Mouse (Mus musculus): Measurements from ENCODE around the gene Gm17402. TPM values are rescaled to one million over a fixed set of nuclear protein-coding genes. Genes with fewer than 3 reads are reported as not detected.

Gm17402 gene
- polyA plus RNA-seq (2012; ENCODE audit: insufficient read depth, insufficient read length, missing spikeins): not detected in 2 replicates

- Histone ChIP-seq H3K27ac (replicated peaks; ENCODE audit: low read depth, low read length) (no peak within 1 kb of the TSS), H3K4me1 (ENCODE audit: control insufficient read depth, insufficient read depth, insufficient read length, low read length) (no peaks in the 10 kb centered on the region), H3K4me3 (ENCODE audit: insufficient read depth, low read depth, low read length) (peak within 1 kb of the TSS; percentile 45)
Measured at GRCm38 (mm10) chr3:67375063-67375462, at the start of gene Gm17402. Gm17402 (minus strand) TSS chr3:67375163.

- Histone ChIP-seq H3K4me1 (ENCODE audit: control insufficient read depth, insufficient read depth, insufficient read length, low read length) (no peaks in the 10 kb centered on the region), H3K27ac (replicated peaks; ENCODE audit: low read depth, low read length) (no peak overlapping the region), H3K4me3 (ENCODE audit: insufficient read depth, low read depth, low read length) (no peak overlapping the region)
Measured at GRCm38 (mm10) chr3:67378215-67378614, 3.3 kb upstream of the Gm17402 start.

GRCm38 (mm10) chr3:67374360-67374778 is 594 bp downstream of the Gm17402 start:
- Histone ChIP-seq H3K4me3 (ENCODE audit: insufficient read depth, low read depth, low read length) (peak overlapping the region; percentile 45), H3K4me1 (ENCODE audit: control insufficient read depth, insufficient read depth, insufficient read length, low read length) (no peaks in the 10 kb centered on the region), H3K27ac (replicated peaks; ENCODE audit: low read depth, low read length) (no peak overlapping the region)

GRCm38 (mm10) chr3:67373872-67374271 is 1.1 kb downstream of the Gm17402 start, which contains the start of gene Mlf1:
Mlf1 (plus strand) TSS chr3:67374097.
- Histone ChIP-seq H3K4me3 (ENCODE audit: insufficient read depth, low read depth, low read length) (peak within 1 kb of the TSS; percentile 45), H3K4me1 (ENCODE audit: control insufficient read depth, insufficient read depth, insufficient read length, low read length) (no peaks in the 10 kb centered on the region), H3K27ac (replicated peaks; ENCODE audit: low read depth, low read length) (no peak within 1 kb of the TSS)

GRCm38 (mm10) chr3:67372781-67373180 is 2.2 kb downstream of the Gm17402 start:
- Histone ChIP-seq H3K27ac (replicated peaks; ENCODE audit: low read depth, low read length) (no peak overlapping the region), H3K4me3 (ENCODE audit: insufficient read depth, low read depth, low read length) (no peak overlapping the region)

GRCm38 (mm10) chr3:67372194-67372593 is 2.8 kb downstream of the Gm17402 start:
- Histone ChIP-seq H3K4me1 (ENCODE audit: control insufficient read depth, insufficient read depth, insufficient read length, low read length) (no peaks in the 10 kb centered on the region), H3K27ac (replicated peaks; ENCODE audit: low read depth, low read length) (no peak overlapping the region), H3K4me3 (ENCODE audit: insufficient read depth, low read depth, low read length) (no peak overlapping the region)

More at GRCm38 (mm10) chr3:67372781-67373180, 2.2 kb downstream of the Gm17402 start:
- no peaks in the 10 kb centered on the region for H3K4me1 ChIP-seq (ENCODE audit: control insufficient read depth, insufficient read depth, insufficient read length, low read length)

GRCm38 (mm10) chr3:67369407-67370079 is 5.4 kb downstream of the Gm17402 start:
- Histone ChIP-seq H3K4me1 (ENCODE audit: control insufficient read depth, insufficient read depth, insufficient read length, low read length) (no peaks in the 10 kb centered on the region), H3K27ac (replicated peaks; ENCODE audit: low read depth, low read length) (no peak overlapping the region), H3K4me3 (ENCODE audit: insufficient read depth, low read depth, low read length) (no peak overlapping the region)

GRCm38 (mm10) chr3:67367481-67367880 is 7.5 kb downstream of the Gm17402 start:
- no peak overlapping the region for H3K4me3 ChIP-seq (ENCODE audit: insufficient read depth, low read depth, low read length)
- H3K27ac ChIP-seq (replicated peaks; ENCODE audit: low read depth, low read length): no peak overlapping the region
- H3K4me1 ChIP-seq (ENCODE audit: control insufficient read depth, insufficient read depth, insufficient read length, low read length): no peaks in the 10 kb centered on the region

- Histone ChIP-seq H3K27ac (replicated peaks; ENCODE audit: low read depth, low read length) (no peak overlapping the region), H3K4me1 (ENCODE audit: control insufficient read depth, insufficient read depth, insufficient read length, low read length) (no peaks in the 10 kb centered on the region), H3K4me3 (ENCODE audit: insufficient read depth, low read depth, low read length) (no peak overlapping the region)
Measured at GRCm38 (mm10) chr3:67366087-67366892, 8.7 kb downstream of the Gm17402 start.

- H3K4me3 ChIP-seq (ENCODE audit: insufficient read depth, low read depth, low read length): no peak overlapping the region
Measured at GRCm38 (mm10) chr3:67358376-67358775, 16.6 kb downstream of the Gm17402 start.

GRCm38 (mm10) chr3:67352763-67353149 is 22.2 kb downstream of the Gm17402 start:
- Histone ChIP-seq H3K4me1 (ENCODE audit: control insufficient read depth, insufficient read depth, insufficient read length, low read length) (no peaks in the 10 kb centered on the region), H3K4me3 (ENCODE audit: insufficient read depth, low read depth, low read length) (no peak overlapping the region), H3K27ac (replicated peaks; ENCODE audit: low read depth, low read length) (no peak overlapping the region)

More at GRCm38 (mm10) chr3:67358376-67358775, 16.6 kb downstream of the Gm17402 start:
- H3K4me1 ChIP-seq (ENCODE audit: control insufficient read depth, insufficient read depth, insufficient read length, low read length): no peaks in the 10 kb centered on the region
- no peak overlapping the region for H3K27ac ChIP-seq (replicated peaks; ENCODE audit: low read depth, low read length)

GRCm38 (mm10) chr3:67352128-67352762 is 22.7 kb downstream of the Gm17402 start:
- no peak overlapping the region for H3K4me3 ChIP-seq (ENCODE audit: insufficient read depth, low read depth, low read length)
- H3K4me1 ChIP-seq (ENCODE audit: control insufficient read depth, insufficient read depth, insufficient read length, low read length): no peaks in the 10 kb centered on the region

GRCm38 (mm10) chr3:67351406-67352127 is 23.4 kb downstream of the Gm17402 start:
- no peak overlapping the region for H3K27ac ChIP-seq (replicated peaks; ENCODE audit: low read depth, low read length)
- no peaks in the 10 kb centered on the region for H3K4me1 ChIP-seq (ENCODE audit: control insufficient read depth, insufficient read depth, insufficient read length, low read length)
- H3K4me3 ChIP-seq (ENCODE audit: insufficient read depth, low read depth, low read length): no peak overlapping the region

More at GRCm38 (mm10) chr3:67352128-67352762, 22.7 kb downstream of the Gm17402 start:
- H3K27ac ChIP-seq (replicated peaks; ENCODE audit: low read depth, low read length): no peak overlapping the region

GRCm38 (mm10) chr3:67346674-67347073 is 28.3 kb downstream of the Gm17402 start:
- Histone ChIP-seq H3K4me1 (ENCODE audit: control insufficient read depth, insufficient read depth, insufficient read length, low read length) (no peaks in the 10 kb centered on the region), H3K27ac (replicated peaks; ENCODE audit: low read depth, low read length) (no peak overlapping the region), H3K4me3 (ENCODE audit: insufficient read depth, low read depth, low read length) (no peak overlapping the region)
